23 mouse cellular contexts compared by ENCODE assay signal in the genomic region with DNA sequence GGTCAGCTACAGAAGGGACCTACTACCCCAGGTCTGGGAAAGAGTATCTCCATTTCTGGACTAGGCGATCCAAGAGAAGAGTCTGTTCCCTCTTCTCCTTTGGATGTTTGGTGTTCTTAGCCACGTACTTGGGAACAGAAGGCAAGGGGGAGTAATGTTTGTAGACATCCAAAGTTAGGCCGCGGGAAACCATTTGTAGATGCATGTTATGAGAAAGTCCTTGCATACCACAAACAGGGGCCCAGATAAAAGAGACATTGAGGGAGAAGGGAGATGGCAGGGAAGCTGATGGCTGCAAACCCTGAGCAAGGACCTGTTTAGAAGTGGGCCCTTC. TPM values are rescaled to one million over a fixed set of nuclear protein-coding genes. Genes with fewer than 3 reads are reported as not detected.
DNase-seq lines count a peak whose midpoint lies in the region; ATAC-seq and TF ChIP-seq lines count a peak whose summit lies in the region.
"Had no signal": no experiment of that assay in that cellular context is flagged by ENCODE, and none has a peak within 500 bp of the region (broad histone marks: within the 10 kb centered on the region; RNA-seq: fewer than 3 reads in every experiment).

No protein-coding gene starts in this region.

- H3K4me2 ChIP-seq in heart, postnatal 0 days (ENCODE audit: low read depth, low read length), result no peak overlapping the region
- no peak overlapping the region for H3K4me2 ChIP-seq in intestine, embryonic 14.5 days (ENCODE audit: low read length)
- H3K4me2 ChIP-seq in stomach, embryonic 16.5 days (ENCODE audit: low read depth, low read length), result no peak overlapping the region
- H3K4me2 ChIP-seq: embryonic facial prominence, embryonic 12.5 days; forebrain, embryonic 15.5 days; limb, embryonic 15.5 days; midbrain, embryonic 13.5 days; neural tube, embryonic 15.5 days had no signal

- H3K27me3 ChIP-seq in heart, adult 2 months (ENCODE audit: control insufficient read depth, insufficient read depth, low read length), result no peaks in the 10 kb centered on the region
- no peaks in the 10 kb centered on the region for H3K27me3 ChIP-seq in heart, postnatal 0 days (ENCODE audit: control insufficient read depth, insufficient read depth, low read length)
- no peaks in the 10 kb centered on the region for H3K27me3 ChIP-seq in intestine, embryonic 14.5 days (replicated peaks; ENCODE audit: control insufficient read depth, insufficient read depth, low read length)
- H3K27me3 ChIP-seq in stomach, embryonic 16.5 days (ENCODE audit: control insufficient read depth, insufficient read depth, low read length), result no peaks in the 10 kb centered on the region
- H3K27me3 ChIP-seq: embryonic facial prominence, embryonic 12.5 days; forebrain, embryonic 15.5 days; limb, embryonic 15.5 days; midbrain, embryonic 13.5 days; neural tube, embryonic 15.5 days had no signal

- no peak overlapping the region for H3K9ac ChIP-seq in heart, adult 2 months (ENCODE audit: low read depth, low read length)
- peak overlapping the region; percentile 67 for H3K9ac ChIP-seq in heart, postnatal 0 days (replicated peaks; ENCODE audit: low read depth, low read length)
- no peak overlapping the region for H3K9ac ChIP-seq in intestine, embryonic 14.5 days (ENCODE audit: low read length)
- H3K9ac ChIP-seq in stomach, embryonic 16.5 days (ENCODE audit: low read length), result no peak overlapping the region
- H3K9ac ChIP-seq: embryonic facial prominence, embryonic 12.5 days; forebrain, embryonic 15.5 days; limb, embryonic 15.5 days; midbrain, embryonic 13.5 days; neural tube, embryonic 15.5 days had no signal

- WGBS in heart, adult 2 months, result 67% methylated on average over 4 of the region's 4 CpGs
- 75% methylated on average over 4 of the region's 4 CpGs for WGBS in heart, postnatal 0 days
- 85% methylated on average over 4 of the region's 4 CpGs for WGBS in intestine, embryonic 14.5 days
- WGBS in stomach, embryonic 16.5 days, result 80% methylated on average over 4 of the region's 4 CpGs

- H3K4me3 ChIP-seq in heart, adult 2 months, result no peak overlapping the region
- H3K4me3 ChIP-seq in heart, postnatal 0 days (ENCODE audit: low read depth, low read length), result no peak overlapping the region
- no peak overlapping the region for H3K4me3 ChIP-seq in intestine, embryonic 14.5 days (ENCODE audit: low read depth, low read length)
- no peak overlapping the region for H3K4me3 ChIP-seq in stomach, embryonic 16.5 days (replicated peaks; ENCODE audit: low read length)
- H3K4me3 ChIP-seq: embryonic facial prominence, embryonic 12.5 days; forebrain, embryonic 15.5 days; limb, embryonic 15.5 days; midbrain, embryonic 13.5 days; neural tube, embryonic 15.5 days had no signal

- H3K79me2 ChIP-seq in heart, adult 2 months (replicated peaks; ENCODE audit: control insufficient read depth, insufficient read depth, low read length), result no peaks in the 10 kb centered on the region

- no peak for TF ChIP-seq EP300 in heart, adult 2 months (IDR thresholded peaks at IDR 0.05; ENCODE audit: insufficient read depth, low read depth, low read length)
- TF ChIP-seq EP300 in heart, postnatal 0 days (IDR thresholded peaks at IDR 0.05; ENCODE audit: low read depth), result no peak

- no peak for DNase-seq in heart, adult 2 months
- no peak for DNase-seq in heart, postnatal 10 days
- DNase-seq in heart, postnatal 0 days (ENCODE audit: low spot score), result no peak
- no peak for DNase-seq in heart, adult 11 months
- DNase-seq in intestine, embryonic 14.5 days (ENCODE audit: low spot score), result no peak
- DNase-seq in adrenal gland, adult 2 months, result no peak
- DNase-seq: cerebellum, adult 2 months; lung, postnatal 36 days; thymus, postnatal 36 days had no signal

- no peak for TF ChIP-seq POLR2A in heart, adult 2 months (IDR thresholded peaks at IDR 0.05; ENCODE audit: insufficient read depth, low read depth, low read length)

- intact Hi-C loops in heart, adult 2 months (cut with DNase I), result no loop called here
- intact Hi-C loops in heart, postnatal 10 days (cut with DNase I), result no loop called here

- peaks cover 17% of the 10 kb centered on the region for H3K4me1 ChIP-seq in heart, adult 2 months (ENCODE audit: control insufficient read depth, insufficient read depth, low read length)
- H3K4me1 ChIP-seq in heart, postnatal 0 days (ENCODE audit: control insufficient read depth, insufficient read depth), result peaks cover 40% of the 10 kb centered on the region
- H3K4me1 ChIP-seq in intestine, embryonic 14.5 days (replicated peaks; ENCODE audit: control insufficient read depth, insufficient read depth, low read length), result no peaks in the 10 kb centered on the region
- peaks cover 3% of the 10 kb centered on the region; the same call in 1 of the 2 replicates for H3K4me1 ChIP-seq in stomach, embryonic 16.5 days (ENCODE audit: control insufficient read depth, insufficient read depth, low read length)
- H3K4me1 ChIP-seq: limb, embryonic 15.5 days had no signal

- TF ChIP-seq CTCF in heart, adult 2 months (IDR thresholded peaks at IDR 0.05), result no peak
- TF ChIP-seq CTCF in heart, postnatal 0 days (IDR thresholded peaks at IDR 0.05; ENCODE audit: low read depth), result no peak

- no peak for ATAC-seq in heart, postnatal 0 days (ENCODE audit: insufficient read depth, low read depth)
- no peak for ATAC-seq in intestine, embryonic 14.5 days (replicated peaks; ENCODE audit: low FRiP score, low TSS enrichment, low read depth)
- no peak for ATAC-seq in stomach, embryonic 16.5 days (ENCODE audit: insufficient read depth, low FRiP score)
- ATAC-seq: forebrain, embryonic 15.5 days; hindbrain, postnatal 0 days; midbrain, embryonic 13.5 days had no signal

- peaks cover 2% of the 10 kb centered on the region; the same call in 1 of the 2 replicates for H3K36me3 ChIP-seq in heart, adult 2 months (ENCODE audit: control insufficient read depth, insufficient read depth, low read length)
- H3K36me3 ChIP-seq in heart, postnatal 0 days (replicated peaks; ENCODE audit: control insufficient read depth, insufficient read depth, low read length), result no peaks in the 10 kb centered on the region
- no peaks in the 10 kb centered on the region for H3K36me3 ChIP-seq in intestine, embryonic 14.5 days (ENCODE audit: control insufficient read depth, insufficient read depth, low read length)
- H3K36me3 ChIP-seq in stomach, embryonic 16.5 days (ENCODE audit: control insufficient read depth, insufficient read depth, low read length), result no peaks in the 10 kb centered on the region
- H3K36me3 ChIP-seq: embryonic facial prominence, embryonic 12.5 days; forebrain, embryonic 15.5 days; limb, embryonic 15.5 days; midbrain, embryonic 13.5 days; neural tube, embryonic 15.5 days had no signal

- peak overlapping the region; percentile 95 for H3K27ac ChIP-seq in heart, adult 2 months
- H3K27ac ChIP-seq in heart, postnatal 0 days (ENCODE audit: low read depth), result peak overlapping the region; percentile 98
- peak overlapping the region; percentile 80 for H3K27ac ChIP-seq in intestine, embryonic 14.5 days (ENCODE audit: low read depth)
- peak overlapping the region; percentile 76 for H3K27ac ChIP-seq in stomach, embryonic 16.5 days (ENCODE audit: low read length)
- H3K27ac ChIP-seq: embryonic facial prominence, embryonic 12.5 days; forebrain, embryonic 15.5 days; hindbrain, postnatal 0 days; limb, embryonic 15.5 days; midbrain, embryonic 13.5 days; neural tube, embryonic 15.5 days had no signal

- H3K9me3 ChIP-seq in heart, postnatal 0 days (replicated peaks; ENCODE audit: control insufficient read depth, low read length), result no peaks in the 10 kb centered on the region
- H3K9me3 ChIP-seq in intestine, embryonic 14.5 days (ENCODE audit: control insufficient read depth, low read length), result no peaks in the 10 kb centered on the region
- no peaks in the 10 kb centered on the region for H3K9me3 ChIP-seq in stomach, embryonic 16.5 days (replicated peaks; ENCODE audit: control insufficient read depth, low read length)
- H3K9me3 ChIP-seq: embryonic facial prominence, embryonic 12.5 days; forebrain, embryonic 15.5 days; limb, embryonic 15.5 days; midbrain, embryonic 13.5 days; neural tube, embryonic 15.5 days had no signal

RNA-seq across cellular contexts. Expression of gene Asb2, which starts 0.6 kb away (rescaled TPM):
- 100 to 1,000 TPM; 419 to 533 TPM for total RNA-seq in heart, adult 2 months (2021)
- polyA plus RNA-seq in heart, adult 2 months (2012; rRNA removed), result 505 and 541 TPM in 2 replicates
- total RNA-seq in heart, postnatal 10 days (2021), result 100 to 1,000 TPM; 406 to 430 TPM
- 572 and 632 TPM in 2 replicates for total RNA-seq in heart, postnatal 0 days (2014; rRNA removed; ENCODE audit: low replicate concordance)
- polyA plus RNA-seq in heart, postnatal 0 days (2015; fragmentation: Nextera tagmentation; extraction: Ambion mirVana), result 289 and 380 TPM in 2 replicates
- 24.1 and 24.6 TPM in 2 replicates for polyA plus RNA-seq in intestine, embryonic 14.5 days (2014; fragmentation: Nextera tagmentation; extraction: Ambion mirVana)
- polyA plus RNA-seq in stomach, embryonic 16.5 days (2015; fragmentation: Nextera tagmentation; extraction: Ambion mirVana), result 26.3 and 27.7 TPM in 2 replicates
- total RNA-seq in adrenal gland, adult 2 months (2021), result 1 to 10 TPM; 1.2 to 2.0 TPM
- polyA plus RNA-seq in adrenal gland, adult 2 months (2012; rRNA removed), result 6.3 and 8.2 TPM in 2 replicates
- total RNA-seq: common myeloid progenitor, adult 5-6 weeks; hematopoietic stem cell, adult 5-6 weeks had no signal

RNA-seq across cellular contexts. Expression of gene Otub2, which starts 32.1 kb away (rescaled TPM):
- 1 to 10 TPM; 3.1 to 3.2 TPM for total RNA-seq in heart, adult 2 months (2021)
- 4.1 and 6.4 TPM in 2 replicates for polyA plus RNA-seq in heart, adult 2 months (2012; rRNA removed)
- 1 to 10 TPM; 2.7 to 3.4 TPM for total RNA-seq in heart, postnatal 10 days (2021)
- total RNA-seq in heart, postnatal 0 days (2014; rRNA removed; ENCODE audit: low replicate concordance), result 8.6 and 12.2 TPM in 2 replicates
- polyA plus RNA-seq in heart, postnatal 0 days (2015; fragmentation: Nextera tagmentation; extraction: Ambion mirVana), result 5.0 and 5.7 TPM in 2 replicates
- polyA plus RNA-seq in intestine, embryonic 14.5 days (2014; fragmentation: Nextera tagmentation; extraction: Ambion mirVana), result 5.6 and 8.1 TPM in 2 replicates
- polyA plus RNA-seq in stomach, embryonic 16.5 days (2015; fragmentation: Nextera tagmentation; extraction: Ambion mirVana), result 10.6 and 12.2 TPM in 2 replicates
- 1 to 10 TPM; 3.0 to 3.8 TPM for total RNA-seq in adrenal gland, adult 2 months (2021)
- 2.6 and 3.3 TPM in 2 replicates for polyA plus RNA-seq in adrenal gland, adult 2 months (2012; rRNA removed)

RNA-seq across cellular contexts. Expression of gene Fam181a, which starts 45.6 kb away (rescaled TPM):
- total RNA-seq in heart, adult 2 months (2021), result not detected
- not detected in 2 replicates for polyA plus RNA-seq in heart, adult 2 months (2012; rRNA removed)
- total RNA-seq in heart, postnatal 10 days (2021), result not detected
- total RNA-seq in heart, postnatal 0 days (2014; rRNA removed; ENCODE audit: low replicate concordance), result not detected in 2 replicates
- polyA plus RNA-seq in heart, postnatal 0 days (2015; fragmentation: Nextera tagmentation; extraction: Ambion mirVana), result not detected in 2 replicates
- polyA plus RNA-seq in intestine, embryonic 14.5 days (2014; fragmentation: Nextera tagmentation; extraction: Ambion mirVana), result not detected in 2 replicates
- not detected in 2 replicates for polyA plus RNA-seq in stomach, embryonic 16.5 days (2015; fragmentation: Nextera tagmentation; extraction: Ambion mirVana)
- not detected for total RNA-seq in adrenal gland, adult 2 months (2021)
- 0.22 TPM in 1 of 2 replicates, not detected in the other for polyA plus RNA-seq in adrenal gland, adult 2 months (2012; rRNA removed)
- total RNA-seq: adrenal gland, postnatal 14 days; CH12.LX; common myeloid progenitor, adult 5-6 weeks; gastrocnemius, adult 18-20 months; hematopoietic stem cell, adult 5-6 weeks had no signal
- polyA plus RNA-seq: kidney, embryonic 14.5 days; limb, embryonic 15.5 days; liver, embryonic 16.5 days had no signal

RNA-seq across cellular contexts. Expression of gene 9330161L09Rik, which starts 51.2 kb away (rescaled TPM):
- total RNA-seq in heart, adult 2 months (2021), result 1 to 10 TPM; 1.4 to 1.6 TPM
- polyA plus RNA-seq in heart, adult 2 months (2012; rRNA removed), result 0.61 and 1.00 TPM in 2 replicates
- total RNA-seq in heart, postnatal 10 days (2021), result 1 to 10 TPM in 1 of 2 experiments, under 1 TPM in 1; 0.97 to 1.8 TPM
- total RNA-seq in heart, postnatal 0 days (2014; rRNA removed; ENCODE audit: low replicate concordance), result 2.5 and 2.8 TPM in 2 replicates
- 0.27 and 0.34 TPM in 2 replicates for polyA plus RNA-seq in heart, postnatal 0 days (2015; fragmentation: Nextera tagmentation; extraction: Ambion mirVana)
- polyA plus RNA-seq in intestine, embryonic 14.5 days (2014; fragmentation: Nextera tagmentation; extraction: Ambion mirVana), result 0.24 and 0.67 TPM in 2 replicates
- 0.18 and 0.39 TPM in 2 replicates for polyA plus RNA-seq in stomach, embryonic 16.5 days (2015; fragmentation: Nextera tagmentation; extraction: Ambion mirVana)
- 1 to 10 TPM in 1 of 2 experiments, under 1 TPM in 1; 0.98 to 2.2 TPM for total RNA-seq in adrenal gland, adult 2 months (2021)
- 0.39 and 0.70 TPM in 2 replicates for polyA plus RNA-seq in adrenal gland, adult 2 months (2012; rRNA removed)

Comparison
In these comparisons a context has a peak if more than half of its experiments do, and no peak if none do; other contexts are left out.
1. RNA of gene Asb2, which starts 0.6 kb away (polyA plus RNA-seq): 505 to 541 TPM in heart, adult 2 months and 289 to 380 TPM in heart, postnatal 0 days; 26.3 to 27.7 TPM in stomach, embryonic 16.5 days, 24.1 to 24.6 TPM in intestine, embryonic 14.5 days and 6.3 to 8.2 TPM in adrenal gland, adult 2 months; every median in the first group is over 10 times any median in the second.
2. Peak in every context shown above with its lines, with median percentiles within 50 percentile points of each other: H3K27ac ChIP-seq.